Mouse (Mus musculus): Measurements from ENCODE around the gene Hectd4. TPM values are rescaled to one million over a fixed set of nuclear protein-coding genes. Genes with fewer than 3 reads are reported as not detected.
"Not testable (repeated sequence)": the region's sequence is repeated elsewhere in the genome, so short reads cannot be mapped to it uniquely, and the experiment has no call there.

The Hectd4 gene
- total RNA-seq, 2 experiments from 2014 or later, result 18.7 to 27.8 TPM

DNA sequence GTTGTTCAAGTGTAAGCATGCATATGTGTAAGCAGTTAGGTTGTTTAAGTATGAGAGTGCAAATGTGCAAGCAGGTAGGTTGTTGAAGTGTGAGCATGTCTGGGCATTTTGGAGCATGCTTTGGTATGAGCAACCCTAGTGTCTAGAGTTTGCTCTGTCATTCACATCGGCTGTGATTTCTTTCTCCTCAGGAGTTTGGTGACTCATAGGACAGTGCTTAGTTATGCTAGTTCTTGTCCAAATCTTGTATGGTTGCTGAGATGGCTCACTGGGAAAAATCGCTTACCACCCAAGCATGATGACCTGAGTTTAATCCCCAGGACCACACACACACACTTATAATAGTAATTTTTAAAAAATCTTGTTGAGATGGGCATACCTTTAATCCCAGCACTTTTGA lies 67.2 kb downstream of the Hectd4 start:
- DNase-seq, result no peak

GRCm38 (mm10) chr5:121290289-121290688 lies 70.3 kb downstream of the Hectd4 start:
- no peak for DNase-seq

DNA sequence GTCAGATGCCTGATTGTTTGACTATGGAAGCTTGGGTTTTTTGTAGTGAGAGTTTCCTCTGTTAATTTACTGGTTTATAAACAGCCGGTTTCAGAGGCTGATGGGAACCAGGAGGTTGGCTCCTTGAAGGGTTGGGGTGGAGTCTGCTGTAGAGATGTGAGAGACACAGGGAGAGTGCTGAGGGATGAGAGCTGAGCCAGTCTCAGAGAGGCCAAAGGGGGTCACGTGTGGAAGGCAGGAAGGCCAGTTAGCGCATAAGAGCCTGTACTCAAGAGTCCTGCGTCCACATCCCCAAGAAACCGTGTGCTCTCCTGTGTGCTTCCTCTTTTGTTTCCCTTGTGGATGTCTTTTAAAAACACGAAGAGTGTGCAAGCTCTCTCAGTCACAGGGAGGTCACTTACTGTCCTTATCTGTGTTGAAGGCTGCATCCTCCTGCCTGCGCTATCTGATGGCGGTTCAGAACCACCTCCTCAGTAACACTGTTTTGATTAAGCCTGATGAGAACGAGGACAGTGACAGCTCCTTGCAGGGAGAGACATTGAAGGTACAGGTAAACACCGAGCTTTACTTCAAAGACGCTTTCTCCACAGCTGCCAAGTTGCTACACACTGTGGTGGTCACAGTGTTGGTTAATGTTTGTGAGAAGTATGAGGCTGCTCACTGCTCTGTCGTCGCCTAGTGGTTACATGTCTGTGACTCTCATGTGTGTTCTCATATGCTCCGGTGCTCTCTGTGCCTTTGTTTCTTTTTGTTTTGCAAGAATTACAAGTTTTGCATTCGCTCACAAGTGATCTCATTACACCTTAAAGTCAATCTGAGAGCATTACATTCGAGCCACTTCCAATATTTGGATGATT lies 72.5 kb downstream of the Hectd4 start:
- DNase-seq, result no peak

GRCm38 (mm10) chr5:121305009-121305408 lies 85.0 kb downstream of the Hectd4 start:
- DNase-seq, result no peak

DNA sequence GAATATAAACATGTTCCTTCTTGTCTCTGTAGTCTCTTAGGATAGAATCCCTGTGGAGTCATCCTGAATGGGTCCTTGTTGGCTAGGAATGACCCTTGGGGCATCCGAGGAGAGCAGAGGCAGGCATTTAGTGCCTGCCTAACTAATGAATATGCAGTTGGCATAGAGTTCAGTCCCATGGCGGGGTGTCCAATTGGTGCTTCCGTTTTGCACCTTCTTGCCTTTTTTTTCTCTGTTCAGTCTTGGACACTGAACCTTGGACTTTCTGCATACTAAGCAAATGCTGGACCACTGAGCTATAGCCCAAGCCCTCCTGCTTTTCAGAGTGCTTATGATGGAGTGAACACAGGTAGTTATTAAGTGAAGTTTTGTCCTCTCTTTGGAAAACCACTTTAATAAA lies 87.6 kb downstream of the Hectd4 start:
- DNase-seq, result no peak

DNA sequence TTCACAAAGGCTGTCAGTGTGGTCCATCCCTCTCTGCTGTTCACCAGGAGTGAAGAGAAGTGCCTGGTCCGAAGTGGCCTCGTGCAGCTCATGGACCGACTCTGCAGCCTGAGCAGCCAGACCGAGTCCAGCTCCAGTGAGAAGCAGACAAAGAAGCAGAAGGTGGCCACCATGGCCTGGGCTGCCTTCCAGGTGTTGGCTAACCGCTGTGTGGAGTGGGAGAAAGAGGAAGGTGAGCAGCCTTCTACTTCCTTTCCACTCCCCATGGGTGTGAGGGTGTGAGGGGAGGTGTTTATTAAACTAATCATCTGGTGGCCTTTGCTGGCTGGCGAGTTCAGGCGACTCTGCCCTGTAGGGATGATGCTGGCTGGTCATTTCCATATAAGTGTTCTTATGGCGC lies 91.6 kb downstream of the Hectd4 start:
- peak; percentile 9 for DNase-seq

DNA sequence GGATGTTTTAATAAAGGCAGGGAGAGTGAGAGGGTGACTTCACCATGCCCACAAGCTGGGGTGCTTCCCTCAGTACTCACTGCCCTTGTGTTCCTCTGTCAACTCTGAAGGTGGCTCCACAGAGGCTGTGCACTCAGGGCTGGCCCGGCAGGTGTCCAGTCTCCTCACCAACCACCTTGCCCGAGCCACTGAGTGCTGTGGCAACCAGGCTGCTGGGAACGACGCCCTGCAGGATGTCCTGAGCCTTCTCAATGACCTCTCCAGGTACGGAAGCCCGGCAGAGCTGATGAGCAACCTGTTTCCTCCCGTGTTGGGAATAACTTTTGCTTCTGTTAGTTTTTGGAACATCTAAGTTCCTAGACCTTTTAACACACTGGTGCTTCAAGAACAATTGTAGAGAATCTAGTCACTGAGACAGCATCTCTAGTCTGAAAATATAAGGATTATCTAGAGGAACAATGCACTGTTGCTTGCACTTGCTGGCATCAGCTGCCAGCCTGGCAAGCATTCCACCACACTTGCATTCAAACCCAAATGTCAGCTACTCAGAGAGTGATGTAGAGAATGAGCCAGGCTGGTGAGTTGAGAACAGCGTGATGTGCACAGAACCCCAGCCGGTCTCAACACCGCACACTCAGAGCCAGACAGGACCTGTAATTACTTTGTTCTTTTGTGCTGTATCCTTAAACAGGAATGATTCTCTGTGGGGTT lies 93.9 kb downstream of the Hectd4 start:
- DNase-seq, result no peak

- no peak for DNase-seq
Measured at GRCm38 (mm10) chr5:121326079-121326805, 106.2 kb downstream of the Hectd4 start.

DNA sequence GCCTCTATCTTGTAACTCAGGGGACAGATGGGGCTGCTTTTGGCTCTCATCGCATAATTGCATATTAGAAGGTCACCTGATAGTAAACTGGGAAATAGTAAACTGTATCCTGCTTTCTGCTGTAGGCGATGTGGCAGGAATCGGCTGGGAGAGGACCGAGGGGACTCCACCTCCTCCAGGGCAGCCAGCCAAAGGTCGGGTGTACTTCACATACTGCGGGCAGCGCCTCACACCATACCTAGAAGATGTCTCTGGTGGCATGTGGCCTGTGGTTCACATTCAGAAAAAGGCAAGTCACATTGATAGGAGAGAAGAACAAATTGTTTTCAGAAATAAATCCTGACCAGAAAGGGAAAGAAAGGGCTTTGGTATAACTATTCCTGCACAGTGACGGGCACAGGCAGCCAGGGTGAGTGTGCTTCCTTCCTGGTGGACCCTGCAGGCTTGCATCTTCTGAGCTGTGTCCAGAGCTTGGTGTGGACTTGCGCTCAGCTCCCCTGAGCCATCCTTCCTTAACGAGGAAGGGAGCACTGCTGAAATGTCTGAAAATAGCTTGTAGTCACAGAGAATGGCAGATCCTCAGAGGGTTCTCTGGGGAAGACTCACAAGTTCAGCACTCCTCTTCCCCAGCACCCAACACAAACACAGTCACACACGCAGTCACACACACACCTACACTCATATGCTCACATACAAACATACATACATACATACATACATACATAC lies 109.5 kb downstream of the Hectd4 start:
- DNase-seq, result peak; percentile 52

DNA sequence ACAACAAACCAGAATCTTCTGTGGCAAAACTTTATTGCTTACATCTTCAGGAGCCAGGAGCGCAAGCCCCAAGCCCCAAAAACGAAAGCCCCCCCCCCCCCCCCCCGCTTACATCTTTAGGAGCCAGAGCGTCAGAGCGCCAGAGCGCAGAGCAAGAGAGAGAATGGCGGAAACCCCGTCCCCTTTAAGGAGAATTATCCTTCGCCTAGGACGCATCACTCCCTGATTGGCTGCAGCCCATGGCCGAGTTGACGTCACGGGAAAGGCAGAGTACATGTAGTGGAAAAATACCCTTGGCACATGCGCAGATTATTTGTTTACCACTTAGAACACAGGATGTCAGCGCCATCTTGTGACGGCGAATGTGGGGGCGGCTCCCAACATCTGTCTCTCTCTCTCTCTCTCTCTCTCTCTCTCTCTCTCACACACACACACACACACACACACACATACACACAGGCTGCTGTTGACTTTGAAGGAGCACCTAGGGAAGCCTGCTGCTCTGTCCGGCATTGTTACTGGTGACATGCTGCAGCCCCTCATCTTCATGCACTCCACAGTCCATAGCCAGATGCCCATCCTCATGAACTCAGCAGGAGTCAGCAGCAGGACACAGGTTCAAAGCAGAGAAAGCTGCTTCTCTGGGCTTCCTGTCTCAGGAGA lies 110.3 kb downstream of the Hectd4 start:
- DNase-seq, result not testable (repeated sequence)

DNA sequence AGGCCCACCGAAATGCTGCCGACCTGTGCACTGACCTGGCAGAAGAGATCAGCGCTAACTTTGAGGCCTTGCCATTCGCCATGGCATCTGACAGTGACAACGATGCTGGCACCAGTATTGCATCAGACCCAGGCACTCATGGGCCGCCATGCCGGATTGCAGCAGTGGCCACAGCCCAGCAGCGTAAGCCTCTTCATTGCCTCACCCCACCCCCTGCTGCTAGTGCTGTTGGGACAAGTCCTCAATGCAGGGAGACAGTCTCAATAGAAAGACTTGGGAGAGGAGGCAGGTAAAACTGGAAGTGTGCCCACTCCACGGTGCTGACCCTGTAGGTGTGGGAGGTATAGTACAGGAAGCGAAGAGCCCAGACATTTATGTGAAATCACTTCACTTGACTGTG lies 111.7 kb downstream of the Hectd4 start:
- no peak for DNase-seq

- no peak for DNase-seq
Measured at GRCm38 (mm10) chr5:121333976-121334375, 114.0 kb downstream of the Hectd4 start.

DNA sequence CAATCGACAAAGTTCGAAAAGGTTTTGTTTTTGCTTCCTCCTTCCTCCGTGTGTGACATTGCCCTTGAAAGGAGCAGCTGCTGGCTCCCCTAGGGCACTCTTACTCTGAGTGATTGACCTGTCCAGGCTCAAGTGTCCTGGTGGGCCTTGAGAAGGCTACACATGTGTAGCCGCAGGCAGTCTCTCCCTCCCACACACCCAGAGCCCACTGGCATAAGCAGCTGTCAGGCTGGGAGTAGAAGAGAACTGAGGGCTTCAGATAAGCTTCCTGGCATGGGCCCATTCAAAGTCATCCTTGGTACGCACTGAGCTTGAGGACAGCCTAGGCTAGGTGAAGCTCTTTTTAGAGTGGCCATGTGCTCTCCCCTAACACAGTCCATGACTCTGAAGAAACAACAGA lies 114.4 kb downstream of the Hectd4 start:
- no peak for DNase-seq

GRCm38 (mm10) chr5:121335426-121335825 lies 115.4 kb downstream of the Hectd4 start:
- DNase-seq, result no peak

DNA sequence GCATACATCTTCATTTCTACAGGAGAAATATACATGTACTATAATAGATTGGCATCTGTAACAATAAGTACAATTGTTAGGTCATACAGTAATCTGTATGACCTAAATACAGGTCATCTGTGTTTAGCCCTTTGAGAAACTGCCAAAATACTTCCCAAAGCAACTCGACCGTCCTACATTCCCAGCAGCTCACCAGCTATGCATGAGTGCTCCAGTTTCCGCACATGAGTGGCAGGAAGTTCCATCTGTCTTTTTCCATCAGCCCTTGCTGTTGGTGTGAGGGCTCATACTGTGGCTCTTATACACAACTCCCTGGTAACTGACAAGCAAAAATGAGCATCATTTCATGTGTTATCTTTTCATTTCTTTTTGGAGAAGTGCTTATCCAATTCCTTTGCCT lies 116.0 kb downstream of the Hectd4 start:
- no peak for DNase-seq

- DNase-seq, result no peak
Measured at GRCm38 (mm10) chr5:121336776-121337175, 116.8 kb downstream of the Hectd4 start.

- no peak for DNase-seq
Measured at GRCm38 (mm10) chr5:121339507-121340230, 119.7 kb downstream of the Hectd4 start.

GRCm38 (mm10) chr5:121340965-121341473 lies 121.0 kb downstream of the Hectd4 start:
- no peak for DNase-seq

DNA sequence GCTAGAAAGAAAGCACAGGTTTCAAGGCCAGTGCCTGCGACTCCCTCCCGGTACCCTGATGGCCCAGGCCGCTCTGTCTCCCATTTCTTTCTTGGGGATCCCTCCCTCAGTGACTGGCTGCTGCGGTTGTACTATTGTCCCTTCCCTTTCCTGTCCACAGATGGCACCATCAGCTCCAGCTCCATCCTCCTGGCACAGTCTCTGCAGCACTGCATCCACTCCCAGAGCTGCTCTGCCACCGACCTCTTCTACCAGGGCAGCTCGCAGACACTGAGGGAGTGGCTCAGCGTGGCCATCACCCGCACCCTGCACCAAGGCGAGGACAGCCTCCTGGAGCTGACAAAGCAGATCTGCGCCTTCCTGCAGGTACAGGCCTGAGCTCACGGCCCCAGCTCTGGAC lies 122.5 kb downstream of the Hectd4 start:
- no peak for DNase-seq

GRCm38 (mm10) chr5:121343997-121344396 lies 124.0 kb downstream of the Hectd4 start:
- no peak for DNase-seq

DNA sequence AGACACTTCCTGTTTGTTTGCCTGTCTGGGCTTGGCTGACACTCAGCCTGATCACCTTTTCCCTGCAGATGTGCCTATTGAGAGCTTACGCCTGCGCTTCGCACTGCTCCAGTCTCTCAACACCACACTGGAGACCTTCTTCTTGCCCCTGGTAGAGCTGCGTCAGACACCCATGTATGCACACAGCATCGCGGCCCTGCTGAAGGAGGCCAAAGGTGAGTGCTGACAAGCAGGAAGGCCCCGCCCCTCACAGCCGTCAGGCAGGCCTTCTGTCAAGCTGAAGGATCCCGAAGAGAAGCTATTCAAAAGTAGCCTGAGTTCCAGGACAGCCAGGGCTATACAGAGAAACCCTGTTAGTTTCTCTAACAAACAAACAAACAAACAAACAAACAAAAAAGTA lies 139.2 kb downstream of the Hectd4 start:
- no peak for DNase-seq

Measured in adrenal gland, postnatal 10 days (tissue).